Mouse (Mus musculus): ENCODE measurements around the gene Sdk2.

Sdk2 gene

DNA sequence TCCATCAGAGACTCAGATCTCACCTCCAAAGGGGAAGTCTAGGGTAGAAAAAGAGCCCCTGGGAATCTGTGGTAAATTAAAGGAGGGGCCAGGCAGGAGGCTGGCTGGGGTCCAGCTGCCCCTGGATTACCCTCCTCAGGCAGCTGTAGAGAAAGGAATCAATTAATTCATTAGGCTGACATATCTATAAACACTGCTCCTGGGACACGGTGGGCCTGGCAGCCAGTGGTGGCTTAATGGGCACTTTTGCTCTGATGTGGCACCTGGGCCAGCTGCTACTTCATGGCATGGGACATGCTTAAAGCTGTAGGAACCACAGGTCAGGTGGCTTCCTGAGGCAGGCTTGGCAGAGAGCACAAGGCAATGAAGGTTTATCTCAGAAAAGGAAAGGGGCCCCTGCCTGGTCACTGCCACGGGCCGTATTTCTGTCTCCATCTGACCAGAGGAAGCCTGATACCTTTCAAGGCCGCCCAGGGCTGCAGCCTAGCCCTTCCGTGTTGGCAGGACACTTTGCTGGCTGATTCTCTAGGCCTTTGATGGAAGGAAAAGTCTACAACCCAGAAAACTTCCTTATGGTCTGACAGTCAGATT lies 80.9 kb downstream of the Sdk2 start:
- no peak for DNase-seq

DNA sequence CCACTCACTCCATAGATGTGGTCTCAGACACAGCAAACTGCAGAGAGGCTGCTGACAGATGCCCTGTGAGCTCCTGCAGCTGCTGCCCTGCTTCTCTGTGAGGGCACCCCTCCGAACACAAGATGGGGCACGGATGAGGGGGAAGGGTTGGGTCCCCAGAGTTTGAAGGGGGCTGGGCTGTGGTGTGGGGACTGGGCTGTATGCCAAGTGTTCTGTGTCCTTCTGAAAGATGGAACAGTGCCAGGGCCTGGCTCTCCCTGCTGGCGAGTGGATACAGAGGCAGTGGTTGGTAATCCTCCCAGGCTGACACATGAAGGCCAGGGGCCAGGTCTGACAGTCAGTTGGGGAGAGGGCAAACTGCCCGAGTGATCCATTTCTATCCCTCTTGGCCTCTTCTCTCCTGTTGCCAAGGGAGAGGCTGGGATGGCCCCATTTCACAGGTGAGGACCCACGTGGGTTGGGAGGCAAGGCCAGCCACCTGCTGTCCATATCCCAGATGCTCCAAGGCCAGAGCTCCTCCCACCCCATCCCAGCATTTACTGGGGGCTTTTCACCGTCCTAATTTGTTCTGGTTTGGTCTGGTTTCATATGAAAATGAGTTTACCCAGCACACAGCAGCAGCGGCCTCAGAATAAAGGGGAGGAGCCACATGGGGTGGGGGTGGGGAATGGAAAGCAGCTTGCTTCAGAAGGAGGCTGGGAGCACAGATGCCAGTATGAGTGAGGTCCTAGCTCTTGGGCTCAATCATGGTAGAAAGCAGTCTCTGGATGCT lies 84.9 kb downstream of the Sdk2 start:
- DNase-seq = no peak

DNA sequence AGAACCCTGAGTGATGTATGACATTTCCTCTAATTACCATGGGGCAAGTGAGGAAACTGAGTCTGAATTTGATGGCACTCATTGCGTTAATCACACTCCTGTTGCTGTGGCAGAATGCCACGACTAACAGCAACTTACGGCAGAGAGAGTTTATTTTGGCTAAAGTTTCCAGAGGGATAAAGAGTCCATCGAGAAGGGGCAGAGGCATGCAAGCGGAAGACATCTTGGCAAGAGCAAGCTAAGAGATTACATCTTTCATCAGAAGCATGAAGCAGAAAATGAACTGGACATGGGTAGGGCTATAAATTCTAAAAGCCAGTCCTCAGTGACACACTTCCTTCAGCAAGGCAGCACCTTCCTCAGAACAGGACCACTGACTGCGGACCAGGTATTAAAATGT lies 85.8 kb downstream of the Sdk2 start:
- no peak for DNase-seq

DNA sequence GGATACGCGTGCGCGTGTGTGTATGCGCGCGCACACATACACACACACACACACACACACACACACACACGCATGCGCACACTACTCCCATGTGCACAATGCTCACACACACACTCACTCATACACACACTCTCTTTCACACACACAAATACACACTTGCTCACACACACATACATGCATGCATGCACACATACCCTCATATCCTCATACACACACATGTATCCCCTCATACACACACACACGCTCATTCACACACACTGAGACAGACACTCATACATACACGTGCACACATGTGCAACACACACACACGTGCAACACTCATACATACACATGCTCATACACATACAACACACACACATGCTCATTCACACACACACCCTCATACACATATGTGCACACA lies 88.5 kb downstream of the Sdk2 start:
- no peak for DNase-seq

DNA sequence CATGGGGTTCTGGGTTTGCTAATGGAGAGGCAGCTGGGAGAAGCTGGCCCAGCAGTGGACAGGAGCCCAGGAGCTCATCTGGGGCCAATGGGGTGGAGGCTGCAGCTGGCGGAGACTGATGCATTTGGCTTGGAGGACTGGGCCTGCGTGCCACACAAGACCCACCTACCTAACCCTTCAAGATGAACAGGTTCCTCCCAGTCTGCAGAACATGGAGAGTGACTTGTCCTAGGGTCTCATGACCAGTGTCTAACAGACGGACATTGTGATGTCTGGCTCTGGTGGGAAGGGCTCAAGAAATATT lies 91.2 kb downstream of the Sdk2 start:
- DNase-seq = no peak

DNA sequence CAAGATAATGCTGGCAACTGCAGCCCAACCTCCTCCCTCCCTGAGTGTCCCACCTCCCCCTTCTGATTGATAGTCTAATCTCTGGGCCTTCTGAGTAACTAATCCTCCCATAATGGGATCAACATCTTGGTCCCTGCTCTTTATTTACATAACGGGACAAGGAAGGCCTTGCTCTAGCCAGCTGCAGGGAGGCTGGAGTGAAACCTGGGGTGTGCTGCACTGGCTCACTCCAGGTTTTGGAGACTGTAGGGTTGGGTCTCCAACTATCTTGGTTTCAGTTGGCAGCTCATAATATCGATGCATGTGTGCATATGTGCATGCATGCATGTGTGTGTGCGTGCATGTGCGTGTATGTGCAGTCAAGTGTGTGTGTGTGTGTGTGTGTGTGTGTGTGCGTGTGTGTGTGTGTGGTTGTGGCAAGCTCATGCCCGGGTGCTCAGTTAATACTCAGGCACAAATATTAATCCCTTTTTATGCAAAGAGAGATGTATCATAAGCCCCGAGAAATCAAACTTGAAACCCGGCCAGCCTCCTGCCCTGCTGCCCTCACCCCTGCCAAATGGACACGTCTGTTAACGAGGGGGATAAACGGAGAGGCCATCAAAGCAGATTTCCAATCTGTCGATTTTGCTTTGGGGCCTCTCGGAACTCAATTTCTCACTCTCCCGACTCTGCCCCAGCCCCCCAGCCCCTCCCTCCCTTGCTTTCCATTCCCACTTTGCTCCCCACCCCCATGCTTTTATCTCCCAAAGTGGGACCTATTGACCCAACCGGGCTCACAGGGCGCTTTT lies 91.8 kb downstream of the Sdk2 start:
- DNase-seq = no peak

DNA sequence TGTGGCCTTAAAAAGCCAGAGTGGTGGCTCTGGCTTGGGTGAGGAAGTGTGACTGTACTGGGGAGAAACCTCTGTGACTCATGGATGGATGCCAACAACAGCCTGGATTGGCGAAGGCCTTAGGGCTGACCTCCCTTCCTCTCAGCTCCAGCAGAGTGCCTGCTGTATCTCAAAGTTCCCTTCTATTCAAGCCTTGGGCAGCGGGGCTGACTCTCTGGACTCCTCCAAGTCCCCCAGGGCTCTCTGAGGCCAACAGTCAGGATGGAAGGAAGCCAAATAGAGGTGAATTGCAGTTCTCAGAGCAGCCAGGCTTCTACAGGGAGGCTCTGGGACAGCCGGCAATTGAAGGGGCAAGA lies 94.4 kb downstream of the Sdk2 start:
- no peak for DNase-seq

DNA sequence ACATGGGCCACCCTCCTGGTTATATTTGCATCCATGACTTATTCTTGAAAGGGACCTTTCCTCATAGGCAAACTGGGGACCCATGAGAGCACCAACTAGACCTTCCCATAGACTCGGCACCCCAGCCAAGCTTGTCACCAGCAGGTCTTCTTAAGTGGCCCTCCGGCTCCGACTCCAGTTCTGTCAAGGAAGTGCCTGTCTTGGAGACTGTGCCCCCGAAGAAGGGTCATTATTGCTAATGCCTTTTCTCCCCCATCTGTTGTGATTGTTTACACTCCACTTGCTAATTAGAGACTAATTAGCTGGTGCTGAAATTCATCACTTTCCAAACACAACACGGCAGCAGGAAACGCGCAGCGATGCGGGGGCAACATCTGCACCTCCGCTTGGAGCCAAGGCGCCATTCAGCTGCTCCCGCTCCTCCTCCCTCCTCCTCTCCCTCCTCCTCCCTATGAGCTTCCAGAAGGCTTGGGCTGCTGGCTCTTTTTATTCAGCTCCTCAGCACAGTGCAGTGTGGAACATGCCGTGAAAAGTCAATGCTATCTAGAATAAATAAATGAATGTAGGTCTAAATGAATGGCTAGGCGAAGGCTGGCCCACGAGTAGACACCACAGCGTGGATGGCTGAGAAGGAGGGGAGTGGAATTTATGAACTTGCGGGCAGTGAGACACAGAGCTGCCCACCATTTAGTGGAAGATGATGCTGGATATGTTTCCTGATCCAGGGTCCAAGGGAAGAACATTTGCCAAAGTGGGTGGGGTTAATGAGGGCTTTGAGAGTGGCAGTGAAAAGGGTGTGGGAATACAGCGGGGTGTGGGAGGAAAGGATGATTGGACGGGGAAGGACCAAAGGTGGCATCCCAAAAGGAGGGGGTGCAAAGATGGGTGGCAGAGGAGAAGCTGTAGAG lies 95.0 kb downstream of the Sdk2 start:
- DNase-seq = no peak

DNA sequence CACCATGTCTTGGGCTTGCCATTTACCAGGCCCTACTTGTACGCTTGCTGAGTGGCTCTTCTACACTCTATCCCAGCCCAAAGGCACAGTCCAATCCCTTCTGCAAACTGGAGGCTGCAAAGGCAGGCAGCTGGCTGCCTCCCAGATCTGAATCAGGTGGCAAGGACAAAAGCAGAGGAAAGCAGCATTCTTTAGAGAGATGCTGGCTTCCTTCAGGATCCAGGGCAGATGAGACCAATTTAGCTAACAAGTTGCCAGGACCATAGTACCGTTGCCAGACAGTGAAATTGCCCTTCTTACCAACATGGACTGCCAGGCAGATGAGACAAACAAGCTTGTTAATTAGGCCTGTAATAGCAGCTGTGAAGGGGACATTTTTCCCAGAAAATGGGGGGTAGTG lies 96.8 kb downstream of the Sdk2 start:
- DNase-seq = no peak

DNA sequence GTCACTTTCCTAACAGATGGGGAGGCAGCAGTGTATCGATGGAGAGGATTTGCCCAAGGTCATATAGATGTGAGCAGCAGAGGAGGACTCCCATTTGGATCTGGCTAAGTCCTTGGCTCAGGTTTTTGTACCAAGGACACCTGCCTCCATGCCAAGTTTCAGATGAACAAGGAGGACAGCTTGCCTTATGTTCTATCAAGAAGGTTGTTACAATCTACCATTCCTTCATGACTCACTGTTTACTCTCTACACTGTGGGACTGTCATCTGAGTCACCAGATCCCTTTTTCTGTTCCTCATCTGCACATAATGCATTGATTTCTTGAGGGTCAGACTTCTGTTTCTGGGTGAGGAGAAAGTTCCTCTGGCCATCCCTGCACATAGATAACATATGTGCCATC lies 101.6 kb downstream of the Sdk2 start:
- DNase-seq = no peak

DNA sequence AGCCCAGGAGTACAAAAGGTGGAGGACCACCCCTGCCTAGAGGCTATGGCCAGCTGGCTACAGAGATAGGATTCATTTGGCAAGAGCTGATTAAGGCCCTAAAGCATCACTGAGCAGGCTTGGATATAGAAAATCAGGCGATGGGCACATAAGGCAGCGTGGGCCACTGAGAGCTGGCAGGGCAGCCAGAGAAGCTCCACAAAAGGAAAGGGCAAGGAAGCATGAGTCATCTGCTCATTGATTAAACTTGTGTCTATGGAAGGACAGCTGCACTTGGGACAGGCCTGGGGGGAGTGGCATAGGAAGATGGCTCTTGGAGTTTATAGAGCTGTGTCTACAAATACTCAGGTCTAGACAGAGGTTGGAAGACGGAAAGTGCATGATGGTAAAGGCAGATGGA lies 104.1 kb downstream of the Sdk2 start:
- DNase-seq = no peak

DNA sequence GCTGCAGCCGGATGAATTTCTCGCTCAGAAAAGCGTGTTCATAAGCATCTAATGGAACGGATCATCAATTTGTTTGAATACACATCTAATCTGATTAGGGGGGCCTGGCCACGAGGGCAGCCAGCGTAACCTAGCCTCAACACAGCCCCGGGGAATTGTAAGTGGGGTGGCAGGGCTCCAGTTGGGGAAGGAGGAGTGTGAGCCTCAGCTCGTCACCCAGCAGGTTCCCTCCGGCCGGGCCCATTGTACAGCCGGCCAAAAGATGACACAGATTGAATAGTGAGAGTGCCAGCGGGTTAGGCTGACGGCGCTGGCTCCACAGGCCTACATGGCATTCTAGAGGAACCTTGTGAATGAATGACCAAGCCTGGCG lies 115.2 kb downstream of the Sdk2 start:
- no peak for DNase-seq

DNA sequence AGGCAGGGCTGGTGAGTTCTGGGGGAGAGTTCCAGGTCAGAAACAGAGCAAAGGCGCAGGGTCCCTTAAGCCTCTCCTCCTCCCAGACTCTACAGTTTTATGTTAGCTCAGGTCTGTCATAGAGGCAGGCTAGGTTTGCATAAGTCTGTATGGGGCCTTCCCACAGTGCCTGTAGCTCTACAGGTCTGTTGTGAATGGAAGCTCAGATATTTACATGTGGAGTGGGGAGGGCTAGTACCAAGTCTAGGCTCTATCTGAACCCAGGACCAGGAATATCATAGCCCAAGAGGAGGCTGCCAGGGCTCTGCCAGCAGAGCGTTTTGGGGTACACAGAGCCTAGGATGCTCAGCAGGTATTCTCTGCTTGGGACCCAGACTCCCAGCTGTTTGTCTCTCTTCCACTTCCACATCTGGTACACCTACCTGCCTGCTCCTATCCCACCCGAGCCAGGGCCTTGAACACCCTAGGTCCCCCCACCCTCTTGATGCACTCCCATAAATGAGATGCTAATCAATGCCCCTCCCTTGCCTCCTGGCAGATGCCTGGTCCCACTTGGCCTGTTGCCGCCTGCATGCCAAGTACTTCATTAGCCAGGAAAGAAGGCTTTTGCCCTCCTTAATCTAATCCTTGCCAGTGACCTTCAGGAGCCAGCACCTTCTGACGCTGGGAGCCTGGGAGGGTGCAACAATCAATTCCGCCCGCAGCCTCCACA lies 115.8 kb downstream of the Sdk2 start:
- DNase-seq = no peak

DNA sequence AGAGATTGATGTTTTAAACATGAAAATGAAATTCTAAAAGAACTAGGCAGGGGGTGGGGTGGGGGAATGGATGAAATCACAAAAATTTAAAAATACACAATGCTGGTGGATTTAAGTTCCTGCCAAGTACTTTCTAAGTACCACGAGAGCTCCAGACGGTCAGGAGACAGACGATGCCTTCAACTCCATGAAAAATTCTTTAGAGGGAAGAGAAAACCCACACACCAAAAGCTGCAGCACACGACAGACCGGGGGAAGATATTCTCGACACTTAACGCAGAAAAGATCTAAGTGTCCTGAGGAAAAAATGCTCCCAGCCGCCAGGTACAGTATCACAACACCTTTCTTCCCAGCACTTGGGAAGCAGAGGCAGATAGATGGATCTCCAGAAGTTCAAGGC lies 118.2 kb downstream of the Sdk2 start:
- no peak for DNase-seq

DNA sequence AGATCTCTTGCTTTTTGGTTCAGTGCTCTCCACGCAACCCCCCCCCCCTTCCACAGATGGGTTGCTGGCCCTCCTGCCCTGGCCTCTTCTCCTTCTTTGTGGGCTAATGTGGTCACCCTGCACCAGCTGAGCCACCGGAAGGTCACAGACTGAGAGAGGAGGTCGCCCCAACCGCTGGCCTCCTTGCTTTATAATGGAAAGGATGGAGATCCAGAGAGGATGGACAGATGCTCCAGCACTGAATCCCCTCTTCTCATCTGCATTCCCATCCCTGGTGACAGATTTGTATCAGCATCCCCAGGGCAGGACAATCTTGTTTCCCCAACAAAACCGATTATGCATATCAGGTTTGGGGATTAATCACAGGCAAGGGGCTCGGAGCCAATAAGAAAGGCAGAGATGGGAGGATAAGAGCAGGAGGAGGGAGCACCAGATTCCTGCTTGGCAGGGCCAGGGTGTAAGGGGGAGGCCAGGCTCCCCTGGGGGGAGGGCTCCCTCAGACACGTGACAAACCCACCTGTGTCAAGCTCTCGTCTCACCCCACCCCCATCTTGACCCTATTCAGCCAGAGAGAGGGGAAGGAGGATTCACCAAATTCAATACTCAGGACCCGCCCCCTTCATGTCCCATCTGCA lies 124.6 kb downstream of the Sdk2 start:
- DNase-seq = no peak

DNA sequence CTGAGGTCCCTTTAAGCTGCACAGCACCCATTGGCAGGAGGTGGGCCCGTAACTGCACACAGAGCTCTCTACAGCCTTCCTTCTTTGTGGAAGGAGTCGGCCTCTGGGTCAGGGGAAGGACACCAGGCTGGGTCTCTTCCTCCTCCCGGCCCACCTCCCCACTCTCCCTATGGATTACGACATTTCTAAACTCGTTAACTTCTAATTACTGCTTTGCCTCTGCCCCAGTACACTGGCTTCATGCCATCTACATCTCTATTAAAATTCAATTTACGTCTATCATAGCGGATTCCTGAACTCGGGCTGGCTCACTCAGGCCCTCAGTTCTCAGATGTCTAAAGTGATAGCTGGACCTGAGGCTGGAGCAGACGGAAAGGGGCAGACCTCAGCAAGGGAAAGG lies 133.2 kb downstream of the Sdk2 start:
- no peak for DNase-seq

DNA sequence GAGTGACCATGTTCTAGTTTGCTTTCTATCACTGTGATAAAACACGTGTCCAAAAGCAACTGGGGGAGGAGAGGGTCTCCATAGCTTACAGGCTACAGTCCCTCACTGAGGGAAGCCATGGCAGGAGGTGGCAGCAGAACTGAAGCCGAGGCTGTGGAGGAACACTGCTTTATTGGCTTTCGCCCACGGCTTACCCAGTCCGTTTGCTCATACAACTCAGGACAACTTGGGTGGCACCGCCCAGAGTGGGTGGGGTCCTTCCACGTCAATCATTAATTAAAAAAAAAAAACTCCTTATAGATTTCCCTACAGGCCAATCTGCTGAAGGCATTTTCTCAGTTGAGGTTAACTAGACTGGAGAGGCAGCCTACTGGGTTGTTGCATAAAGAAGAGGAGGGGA lies 133.9 kb downstream of the Sdk2 start:
- DNase-seq = no peak

DNA sequence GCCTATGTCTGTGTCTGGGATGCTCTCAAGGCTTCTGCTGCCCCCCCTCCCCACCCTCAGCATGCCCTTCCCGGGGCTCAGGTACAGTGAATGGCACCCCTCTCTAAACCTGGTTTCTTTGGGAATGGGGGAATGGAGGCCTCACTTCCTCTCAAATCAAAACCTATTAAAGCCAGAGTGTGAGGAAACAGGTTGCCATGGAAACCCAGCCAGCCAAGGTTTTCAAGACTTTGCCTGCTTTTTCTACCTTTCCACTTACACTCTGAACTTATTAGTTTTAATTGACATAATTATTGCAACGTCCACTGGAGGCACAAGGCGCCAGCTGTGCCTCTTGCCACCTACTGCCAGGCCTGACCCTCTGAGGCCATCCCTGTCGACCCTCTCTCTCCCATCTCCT lies 135.1 kb downstream of the Sdk2 start:
- DNase-seq = no peak

DNA sequence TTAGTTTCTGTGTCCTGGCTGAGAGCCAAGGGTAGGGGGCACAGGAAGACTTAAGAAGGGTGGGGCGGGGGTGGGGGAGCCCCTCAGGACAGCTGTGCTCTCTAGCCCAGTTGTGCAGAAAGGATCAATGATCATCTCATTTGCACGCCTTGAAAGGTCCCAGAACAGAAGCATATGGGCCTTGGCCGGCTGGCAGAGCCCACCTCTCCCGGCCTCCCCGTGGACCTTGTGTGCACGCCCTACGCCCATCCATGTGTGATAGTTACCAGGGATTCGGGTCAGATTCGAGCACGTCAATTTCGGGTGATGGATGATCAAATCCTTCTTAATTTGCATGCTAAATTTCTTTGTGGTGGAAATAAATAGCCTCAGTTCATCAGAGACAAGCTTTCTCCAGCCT lies 136.7 kb downstream of the Sdk2 start:
- no peak for DNase-seq

DNA sequence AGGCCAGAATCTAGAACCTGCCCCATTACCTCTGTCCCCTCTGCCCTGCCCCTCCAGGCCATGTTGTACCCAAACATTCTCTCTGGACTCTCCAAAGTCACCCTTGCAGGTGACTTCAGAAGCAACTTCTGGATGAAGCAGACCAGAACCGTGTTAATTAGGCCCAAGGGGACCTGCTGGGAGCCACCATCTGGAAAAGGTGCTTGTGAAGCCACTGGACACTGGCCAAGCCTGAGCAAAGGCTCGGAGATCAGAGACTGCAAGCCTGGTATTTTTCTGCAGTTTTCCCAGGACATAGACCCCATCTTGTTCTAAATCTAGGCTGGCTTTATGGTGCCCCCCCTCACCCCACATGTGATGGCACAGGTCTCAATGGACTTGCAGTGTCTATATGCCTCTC lies 138.0 kb downstream of the Sdk2 start:
- DNase-seq = no peak

DNA sequence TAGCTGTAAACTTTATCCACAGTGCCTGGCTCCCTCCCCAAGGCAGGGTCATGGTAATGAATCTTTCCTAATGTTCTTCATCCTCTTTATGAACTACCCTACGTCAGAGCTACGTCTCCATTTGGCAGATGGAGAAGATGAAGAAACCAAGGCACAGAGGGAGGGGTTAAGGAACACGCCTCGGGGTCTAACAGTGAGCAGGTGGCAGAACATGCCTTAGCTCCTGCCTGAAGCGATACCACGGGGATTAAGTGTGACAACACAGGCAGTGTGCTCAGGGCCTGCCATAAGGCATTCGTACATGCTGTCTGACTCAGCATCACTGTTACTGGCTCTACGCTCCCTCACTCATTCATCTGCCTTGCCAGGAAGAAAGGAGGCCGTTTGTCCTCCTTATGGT lies 138.6 kb downstream of the Sdk2 start:
- DNase-seq = no peak

DNA sequence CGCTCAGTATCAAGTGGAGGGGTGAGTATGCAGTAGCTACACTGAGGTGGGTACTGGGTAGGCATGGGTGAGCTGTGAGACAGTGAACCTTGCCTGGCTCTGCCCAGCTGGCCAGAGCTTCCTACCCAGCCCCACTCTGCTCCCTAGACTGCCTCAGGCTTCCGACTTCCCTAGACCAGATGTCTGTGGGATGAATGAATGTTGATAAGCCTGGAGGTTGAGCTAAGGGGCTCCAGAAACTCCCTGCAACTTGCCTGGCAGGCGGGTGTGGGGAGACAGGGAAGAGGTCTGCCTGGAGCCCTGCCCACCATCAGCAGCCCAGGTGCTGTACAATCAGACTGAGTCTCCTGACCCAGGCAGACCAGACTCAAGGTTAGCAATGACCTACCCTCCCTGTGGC lies 139.0 kb downstream of the Sdk2 start:
- no peak for DNase-seq
